Mouse (Mus musculus) hindbrain, embryonic 13.5 days (tissue): ENCODE measurements around the gene Vmn1r4. TPM values are rescaled to one million over a fixed set of nuclear protein-coding genes. Genes with fewer than 3 reads are reported as not detected.

Experiments
- ATAC-seq: fragments of 200-750 bp; cut with Nextera tagmentation; 2 replicates; pipeline ENCODE4 v1.8.0; 2017; ENCODE audit warnings: moderate TSS enrichment; ENCODE audit not compliant: low FRiP score
- H3K27ac ChIP-seq: fragments of 300-500 bp; sonication (generic); 2 replicates; pipeline ENCODE4 v1.5.1; 2015; ENCODE audit warnings: inconsistent platforms, mild to moderate bottlenecking, moderate library complexity
- H3K27me3 ChIP-seq: fragments of 300-500 bp; sonication (generic); 2 replicates; pipeline ENCODE4 v1.6.1; 2015; ENCODE audit warnings: mild to moderate bottlenecking, inconsistent platforms
- H3K36me3 ChIP-seq: fragments of 300-500 bp; sonication (generic); 2 replicates; pipeline ENCODE4 v1.6.1; 2015; ENCODE audit warnings: mild to moderate bottlenecking, inconsistent platforms
- H3K4me1 ChIP-seq: fragments of 300-500 bp; sonication (generic); replicated peaks from 2 replicates; pipeline ENCODE4 v1.6.1; 2015; ENCODE audit warnings: inconsistent platforms
- H3K4me2 ChIP-seq: fragments of 300-500 bp; sonication (generic); 2 replicates; pipeline ENCODE4 v1.6.1; 2015; ENCODE audit warnings: inconsistent platforms, mild to moderate bottlenecking, moderate library complexity
- H3K4me3 ChIP-seq: fragments of 300-500 bp; sonication (generic); 2 replicates; pipeline ENCODE4 v1.5.1; 2015; ENCODE audit warnings: mild to moderate bottlenecking, inconsistent platforms
- H3K9ac ChIP-seq: fragments of 300-500 bp; sonication (generic); 2 replicates; pipeline ENCODE4 v1.6.1; 2015; ENCODE audit warnings: mild to moderate bottlenecking, inconsistent platforms
- H3K9me3 ChIP-seq: fragments of 300-500 bp; sonication (generic); 2 replicates; pipeline ENCODE4 v1.6.1; 2016; ENCODE audit warnings: inconsistent platforms
- WGBS: fragments of 180-500 bp; shearing (Covaris S2); methylation state at CpG from one replicate; pipeline ENCODE4 v1.1.7; 2015; 5-methylcytosine and 5-hydroxymethylcytosine counted together
- polyA plus RNA-seq: library from polyadenylated mRNA; unstranded; fragments of >200 nt; fragmentation: Nextera tagmentation; extraction: Ambion mirVana; gene quantifications from 2 replicates; pipeline ENCODE4 v1.2.1, GENCODE M21; 2015

The Vmn1r4 gene
- polyA plus RNA-seq, 1 experiment from 2014 or later, result 0.44 TPM

DNA sequence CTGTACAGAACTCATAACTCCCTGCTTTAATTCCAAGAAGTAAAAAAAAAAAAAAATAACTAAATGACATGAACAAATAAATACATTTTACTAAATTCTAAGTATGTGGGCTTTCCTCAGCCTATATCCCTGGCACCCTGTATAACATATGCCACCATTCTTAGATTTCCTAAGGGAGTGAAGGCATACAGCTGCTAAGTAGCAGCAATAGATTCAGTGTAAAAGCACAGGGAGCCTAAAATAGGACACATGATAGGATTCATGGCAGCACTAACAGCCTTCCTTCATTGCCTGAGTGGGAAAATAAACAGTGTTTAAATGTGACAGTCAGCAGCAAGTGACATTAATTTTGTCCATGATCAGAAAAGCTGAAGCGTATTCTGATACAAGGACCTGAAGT, 19.5 kb upstream of the Vmn1r4 start:
- H3K36me3 ChIP-seq, result no peaks in the 10 kb centered on the region
- no peak overlapping the region for H3K4me2 ChIP-seq
- 84% methylated on average over 1 of the region's 1 CpGs for WGBS
- H3K4me1 ChIP-seq, result peaks cover 34% of the 10 kb centered on the region
- H3K4me3 ChIP-seq, result no peak overlapping the region
- peak overlapping the region; percentile 18; the same call in 1 of the 2 replicates for H3K27ac ChIP-seq
- no peak for ATAC-seq
- H3K9ac ChIP-seq, result no peak overlapping the region; the same call in 1 of the 2 replicates
- H3K9me3 ChIP-seq, result no peaks in the 10 kb centered on the region
- no peaks in the 10 kb centered on the region for H3K27me3 ChIP-seq

DNA sequence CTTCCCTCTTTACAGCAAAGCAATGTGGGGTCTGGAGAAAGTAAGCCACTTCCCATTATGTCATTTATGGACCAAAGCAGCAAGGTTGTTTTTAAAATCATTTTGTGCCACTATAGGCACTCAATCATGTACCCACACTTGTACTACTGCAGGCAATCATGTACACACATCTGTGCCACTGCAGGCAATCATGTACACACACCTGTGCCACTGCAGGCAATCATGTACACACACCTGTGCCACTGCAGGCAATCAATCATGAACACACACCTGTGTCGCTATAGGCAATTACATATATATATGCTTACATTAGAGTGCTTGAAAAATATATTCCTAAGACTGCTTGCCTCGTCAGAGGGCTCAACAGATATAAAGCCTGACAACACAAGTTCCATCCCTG, 18.8 kb upstream of the Vmn1r4 start:
- Histone ChIP-seq H3K4me1 (peaks cover 34% of the 10 kb centered on the region), H3K36me3 (no peaks in the 10 kb centered on the region), H3K27ac (0 out of 2 replicates have a peak overlapping the region, but pooled peaks have one; percentile 18), H3K9ac (no peak overlapping the region; the same call in 1 of the 2 replicates), H3K4me2 (no peak overlapping the region), H3K4me3 (no peak overlapping the region), H3K27me3 (no peaks in the 10 kb centered on the region), H3K9me3 (no peaks in the 10 kb centered on the region)
- WGBS, result 75% methylated on average over 2 of the region's 2 CpGs
- 0 out of 2 replicates have a peak, but pooled peaks have one; percentile 14 for ATAC-seq

DNA sequence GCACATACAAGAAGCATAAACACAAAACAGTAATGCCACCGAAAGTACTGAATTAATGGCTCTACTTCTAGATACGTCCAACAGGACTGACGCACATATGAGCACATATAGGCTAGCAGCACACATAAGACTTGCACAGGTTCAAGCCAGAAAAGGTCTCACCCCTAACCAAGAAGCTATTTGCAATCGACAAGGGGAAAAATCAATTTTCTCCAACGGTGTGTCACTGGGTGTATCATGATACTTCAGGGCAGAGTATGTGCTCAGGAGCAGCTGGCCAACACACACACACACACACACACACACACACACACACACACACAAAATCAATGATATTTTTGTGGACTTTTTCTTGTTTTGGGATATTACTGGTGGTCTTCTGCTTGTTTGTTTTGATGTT, 18.3 kb upstream of the Vmn1r4 start:
- H3K36me3 ChIP-seq, result no peaks in the 10 kb centered on the region
- no peaks in the 10 kb centered on the region for H3K27me3 ChIP-seq
- no peak for ATAC-seq
- H3K4me1 ChIP-seq, result peaks cover 34% of the 10 kb centered on the region
- no peak overlapping the region for H3K9ac ChIP-seq
- H3K4me3 ChIP-seq, result no peak overlapping the region
- no peaks in the 10 kb centered on the region for H3K9me3 ChIP-seq
- H3K27ac ChIP-seq, result no peak overlapping the region
- WGBS, result 83% methylated on average over 5 of the region's 5 CpGs
- H3K4me2 ChIP-seq, result no peak overlapping the region

DNA sequence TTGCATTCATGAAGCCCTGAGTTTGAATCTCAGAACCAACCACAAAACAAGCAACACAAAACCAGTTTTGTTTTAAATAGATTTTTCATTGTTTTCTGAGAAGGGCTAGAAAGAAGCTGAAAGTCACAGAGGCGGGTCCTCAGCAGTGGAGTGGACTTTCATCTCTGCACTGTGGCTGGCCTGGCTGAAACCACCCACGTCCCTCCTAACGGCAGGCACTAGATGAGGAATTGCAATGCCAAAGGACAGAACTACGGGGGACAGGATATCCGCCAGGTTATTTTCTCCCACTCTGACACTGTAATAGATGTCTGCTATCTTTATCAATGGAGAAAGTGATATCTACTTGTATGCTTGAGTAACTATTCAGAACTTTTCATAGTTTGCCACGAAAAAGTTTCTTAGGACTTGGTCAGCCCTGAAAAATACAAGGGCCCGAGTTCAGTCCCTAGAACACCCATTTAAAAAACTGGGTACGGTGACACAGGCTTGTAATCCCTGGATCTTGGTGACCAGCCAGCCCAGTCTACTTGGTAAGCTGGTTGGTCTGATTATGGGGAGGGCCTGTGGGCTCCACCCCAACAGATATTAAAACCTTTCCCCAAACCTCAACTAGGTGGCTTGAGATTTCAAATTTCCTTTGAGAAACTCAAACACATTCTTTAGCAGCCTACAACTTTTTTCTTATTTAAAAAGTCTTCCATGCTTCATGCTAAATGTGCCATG, 17.5 kb upstream of the Vmn1r4 start:
- Histone ChIP-seq H3K4me2 (no peak overlapping the region), H3K4me3 (no peak overlapping the region), H3K9ac (no peak overlapping the region), H3K4me1 (peaks cover 34% of the 10 kb centered on the region), H3K27ac (no peak overlapping the region), H3K27me3 (no peaks in the 10 kb centered on the region), H3K36me3 (no peaks in the 10 kb centered on the region), H3K9me3 (no peaks in the 10 kb centered on the region)
- ATAC-seq, result no peak
- WGBS, result 90% methylated on average over 8 of the region's 8 CpGs

DNA sequence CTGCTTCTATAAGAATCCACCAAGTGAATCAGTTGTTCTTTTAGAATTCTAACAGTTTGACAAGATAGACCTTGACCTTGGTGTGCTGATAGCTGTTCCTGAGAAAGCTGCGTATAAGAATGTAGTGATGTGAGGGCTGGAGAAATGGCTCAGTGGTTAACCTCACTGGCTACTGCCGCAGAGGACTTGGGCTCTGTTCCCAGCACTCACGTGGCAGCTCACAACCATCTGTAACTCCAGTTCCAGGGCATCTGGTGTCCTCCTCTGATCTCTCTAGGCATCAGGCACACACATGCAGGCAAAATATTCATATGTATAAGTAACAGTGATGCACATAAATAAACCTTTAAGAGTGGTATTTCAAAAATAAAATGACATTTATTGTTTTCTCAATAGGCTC, 15.8 kb upstream of the Vmn1r4 start:
- WGBS, result 94% methylated on average over 3 of the region's 3 CpGs
- no peak overlapping the region for H3K27ac ChIP-seq
- H3K9me3 ChIP-seq, result no peaks in the 10 kb centered on the region
- H3K27me3 ChIP-seq, result no peaks in the 10 kb centered on the region
- peaks cover 26% of the 10 kb centered on the region for H3K4me1 ChIP-seq
- H3K4me3 ChIP-seq, result no peak overlapping the region
- H3K4me2 ChIP-seq, result no peak overlapping the region
- H3K9ac ChIP-seq, result no peak overlapping the region
- H3K36me3 ChIP-seq, result no peaks in the 10 kb centered on the region
- no peak for ATAC-seq

DNA sequence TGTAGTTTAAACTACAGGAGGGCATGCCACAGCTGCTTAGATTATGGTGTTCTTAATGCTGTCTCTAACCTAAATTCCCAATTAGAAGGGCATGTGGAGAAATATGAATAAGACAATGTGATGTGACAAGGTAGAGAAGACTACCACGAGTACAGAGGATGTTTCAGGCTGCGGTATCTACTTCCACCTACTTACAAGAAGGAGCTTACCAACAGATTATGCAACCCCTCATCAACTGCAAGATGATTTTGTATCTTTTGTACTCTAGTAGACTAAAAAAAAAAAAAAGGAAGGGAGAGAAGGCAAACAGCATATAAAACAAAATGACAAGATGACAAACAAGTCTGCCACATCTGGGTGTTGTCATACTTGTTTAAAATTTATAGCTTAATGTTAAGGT, 15.4 kb upstream of the Vmn1r4 start:
- peaks cover 22% of the 10 kb centered on the region for H3K4me1 ChIP-seq
- H3K27me3 ChIP-seq, result no peaks in the 10 kb centered on the region
- no peak overlapping the region for H3K4me2 ChIP-seq
- no peaks in the 10 kb centered on the region for H3K9me3 ChIP-seq
- 92% methylated on average over 2 of the region's 2 CpGs for WGBS
- no peak for ATAC-seq
- no peak overlapping the region for H3K4me3 ChIP-seq
- H3K27ac ChIP-seq, result no peak overlapping the region
- no peak overlapping the region for H3K9ac ChIP-seq
- H3K36me3 ChIP-seq, result no peaks in the 10 kb centered on the region

DNA sequence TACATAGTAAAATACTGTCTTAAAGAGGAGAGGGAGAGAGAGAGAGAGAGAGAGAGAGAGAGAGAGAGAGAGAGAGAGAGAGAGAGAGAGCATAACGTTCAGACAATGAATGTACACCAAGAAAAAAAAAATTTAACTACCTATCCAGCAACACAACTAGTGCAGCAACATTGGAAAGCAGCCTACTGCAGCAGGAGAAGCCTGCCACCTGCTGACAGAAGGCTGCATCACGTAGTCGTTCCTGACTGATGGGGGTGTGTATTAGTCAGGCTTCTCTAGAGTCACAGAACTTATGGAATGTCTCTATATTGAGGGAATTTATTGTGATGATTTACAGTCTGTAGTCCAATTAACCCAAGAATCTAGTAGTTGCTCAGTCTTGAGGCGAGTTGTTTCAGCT, 14.9 kb upstream of the Vmn1r4 start:
- Histone ChIP-seq H3K4me3 (no peak overlapping the region), H3K4me2 (no peak overlapping the region), H3K27me3 (no peaks in the 10 kb centered on the region), H3K9ac (no peak overlapping the region), H3K9me3 (no peaks in the 10 kb centered on the region), H3K27ac (no peak overlapping the region), H3K36me3 (no peaks in the 10 kb centered on the region), H3K4me1 (peaks cover 18% of the 10 kb centered on the region)
- WGBS, result 15% methylated on average over 4 of the region's 4 CpGs
- no peak for ATAC-seq

DNA sequence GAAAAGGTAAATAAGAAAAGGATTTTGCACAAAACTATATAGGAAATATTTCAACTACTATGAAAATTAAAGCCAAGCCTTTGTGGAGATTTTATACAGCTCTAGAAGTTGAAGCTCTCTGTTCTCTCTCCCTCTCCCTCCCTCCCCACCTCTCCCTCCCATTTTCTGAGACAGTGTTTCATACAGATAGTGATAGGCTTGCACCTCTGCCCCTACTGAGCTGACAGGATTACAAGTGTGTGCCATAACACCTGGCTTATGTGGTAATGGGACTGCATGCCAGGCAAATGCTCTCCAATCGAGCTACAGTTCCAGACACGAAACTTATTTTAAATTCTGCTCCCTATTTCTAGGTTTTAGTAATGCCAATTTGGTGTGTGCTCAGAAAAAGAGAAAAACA, 12.9 kb upstream of the Vmn1r4 start:
- no peaks in the 10 kb centered on the region for H3K36me3 ChIP-seq
- no peak overlapping the region for H3K27ac ChIP-seq
- WGBS, result 89% methylated on average over 2 of the region's 2 CpGs
- no peak overlapping the region for H3K9ac ChIP-seq
- peaks cover 4% of the 10 kb centered on the region; the same call in 1 of the 2 replicates for H3K4me1 ChIP-seq
- no peak overlapping the region for H3K4me2 ChIP-seq
- ATAC-seq, result no peak
- H3K4me3 ChIP-seq, result no peak overlapping the region
- no peaks in the 10 kb centered on the region for H3K9me3 ChIP-seq
- H3K27me3 ChIP-seq, result no peaks in the 10 kb centered on the region

DNA sequence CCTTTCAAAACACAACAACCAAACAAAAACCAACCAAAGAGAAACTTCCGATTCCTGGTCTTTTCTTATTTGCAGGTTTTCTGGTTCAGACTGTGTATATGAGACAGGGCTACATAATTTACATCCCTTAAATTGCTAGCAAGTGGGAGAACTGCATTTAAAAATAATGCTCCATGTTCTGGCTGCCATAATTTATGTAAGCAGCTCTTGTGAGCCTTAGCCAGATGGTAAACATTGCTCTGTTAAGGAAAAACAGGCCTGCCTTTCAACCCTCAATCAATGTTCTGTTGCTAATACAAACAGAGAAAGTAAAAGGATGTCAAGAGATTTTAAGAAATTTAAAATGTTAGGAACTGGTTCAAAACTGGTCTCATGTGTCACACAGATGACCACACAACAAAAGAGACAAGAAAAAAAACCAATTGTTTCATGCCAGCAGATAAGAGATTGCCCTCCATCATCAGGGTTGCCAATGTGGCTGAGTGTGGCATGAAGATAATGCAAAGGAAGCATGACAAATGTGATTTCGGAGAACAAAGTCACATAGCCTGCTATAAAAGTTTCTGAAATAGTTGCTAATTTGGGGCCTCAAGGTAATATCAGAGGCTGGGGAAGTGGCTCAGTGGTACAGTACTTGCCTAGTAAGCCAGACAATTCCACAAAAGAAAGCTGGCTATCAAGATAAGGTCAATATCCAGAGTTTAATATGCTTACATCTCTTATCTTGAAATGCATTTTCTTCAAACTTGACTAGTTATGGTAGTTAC, 10.5 kb upstream of the Vmn1r4 start:
- no peak overlapping the region for H3K27ac ChIP-seq
- 84% methylated on average over 2 of the region's 2 CpGs for WGBS

DNA sequence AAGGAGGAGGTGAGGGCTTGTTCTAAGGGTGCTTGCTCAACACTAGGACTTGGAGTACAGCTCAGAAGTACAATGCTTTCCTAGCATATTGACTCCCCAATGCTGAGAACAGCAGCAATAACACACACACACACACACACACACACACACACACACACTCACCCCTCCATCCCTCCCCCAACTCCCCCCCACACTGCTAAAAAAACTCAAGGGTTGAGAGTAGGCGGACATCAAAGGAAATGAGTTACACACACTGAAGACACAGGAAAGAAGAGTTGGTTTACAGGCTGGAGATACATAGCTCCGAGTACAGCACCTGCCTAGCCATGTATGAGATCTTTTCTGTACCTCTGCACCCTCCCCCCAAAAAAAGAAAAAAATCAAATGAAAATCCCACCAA, 7.5 kb upstream of the Vmn1r4 start:
- 80% methylated on average over 2 of the region's 2 CpGs for WGBS
- no peak for ATAC-seq

More for the DNA sequence above, 10.5 kb upstream of the Vmn1r4 start:
- Histone ChIP-seq H3K4me3 (no peak overlapping the region), H3K4me2 (no peak overlapping the region), H3K27me3 (no peaks in the 10 kb centered on the region), H3K9me3 (no peaks in the 10 kb centered on the region), H3K36me3 (no peaks in the 10 kb centered on the region), H3K4me1 (no peaks in the 10 kb centered on the region), H3K9ac (no peak overlapping the region)
- no peak for ATAC-seq

DNA sequence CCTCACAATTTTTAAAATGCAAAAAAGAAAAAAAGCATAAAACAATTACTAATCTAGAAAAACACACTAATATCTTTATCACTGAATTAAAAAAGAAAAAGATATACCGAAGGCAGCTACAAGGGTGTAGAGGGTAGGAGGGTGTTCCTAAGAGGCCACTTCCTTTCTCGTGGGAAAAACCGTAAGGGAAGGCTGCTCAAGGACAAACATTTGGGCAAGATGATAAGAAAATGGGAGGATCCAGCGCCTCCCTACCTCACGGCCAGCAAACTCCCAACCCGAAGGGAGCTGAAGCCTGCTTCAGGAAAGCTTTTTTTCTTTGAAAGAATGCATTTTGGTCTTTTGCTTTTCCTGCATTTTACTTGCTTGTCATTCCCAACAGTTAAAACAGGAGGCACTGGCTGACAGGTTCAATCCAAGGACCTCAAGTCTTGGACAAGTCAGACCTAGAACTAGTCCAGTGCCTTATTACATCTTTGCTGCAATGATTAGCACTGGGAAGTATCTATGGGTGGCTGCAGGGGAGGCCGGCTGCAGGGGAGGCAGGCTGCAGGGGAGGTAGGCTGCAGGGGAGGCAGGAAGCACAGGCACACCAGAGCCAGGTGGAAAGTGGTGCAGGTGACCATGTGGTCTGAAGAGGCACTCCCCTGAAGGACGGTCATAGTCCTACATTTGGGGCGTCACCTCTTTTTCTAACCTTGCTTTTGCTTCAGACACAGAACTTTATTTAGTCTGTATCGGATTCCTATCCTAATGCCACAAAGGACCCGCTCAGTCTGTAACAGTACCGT, 6.0 kb upstream of the Vmn1r4 start:
- H3K4me3 ChIP-seq, result no peak overlapping the region
- no peak for ATAC-seq
- no peaks in the 10 kb centered on the region for H3K36me3 ChIP-seq
- H3K27me3 ChIP-seq, result no peaks in the 10 kb centered on the region
- H3K9me3 ChIP-seq, result no peaks in the 10 kb centered on the region
- no peak overlapping the region for H3K9ac ChIP-seq
- no peak overlapping the region for H3K4me2 ChIP-seq
- peaks cover 9% of the 10 kb centered on the region for H3K4me1 ChIP-seq
- H3K27ac ChIP-seq, result no peak overlapping the region
- 80% methylated on average over 12 of the region's 12 CpGs for WGBS

More for the DNA sequence above, 7.5 kb upstream of the Vmn1r4 start:
- H3K4me1 ChIP-seq, result no peaks in the 10 kb centered on the region
- H3K9me3 ChIP-seq, result no peaks in the 10 kb centered on the region
- H3K27me3 ChIP-seq, result no peaks in the 10 kb centered on the region
- no peak overlapping the region for H3K4me2 ChIP-seq
- H3K36me3 ChIP-seq, result no peaks in the 10 kb centered on the region
- no peak overlapping the region for H3K27ac ChIP-seq
- H3K9ac ChIP-seq, result no peak overlapping the region
- H3K4me3 ChIP-seq, result no peak overlapping the region

DNA sequence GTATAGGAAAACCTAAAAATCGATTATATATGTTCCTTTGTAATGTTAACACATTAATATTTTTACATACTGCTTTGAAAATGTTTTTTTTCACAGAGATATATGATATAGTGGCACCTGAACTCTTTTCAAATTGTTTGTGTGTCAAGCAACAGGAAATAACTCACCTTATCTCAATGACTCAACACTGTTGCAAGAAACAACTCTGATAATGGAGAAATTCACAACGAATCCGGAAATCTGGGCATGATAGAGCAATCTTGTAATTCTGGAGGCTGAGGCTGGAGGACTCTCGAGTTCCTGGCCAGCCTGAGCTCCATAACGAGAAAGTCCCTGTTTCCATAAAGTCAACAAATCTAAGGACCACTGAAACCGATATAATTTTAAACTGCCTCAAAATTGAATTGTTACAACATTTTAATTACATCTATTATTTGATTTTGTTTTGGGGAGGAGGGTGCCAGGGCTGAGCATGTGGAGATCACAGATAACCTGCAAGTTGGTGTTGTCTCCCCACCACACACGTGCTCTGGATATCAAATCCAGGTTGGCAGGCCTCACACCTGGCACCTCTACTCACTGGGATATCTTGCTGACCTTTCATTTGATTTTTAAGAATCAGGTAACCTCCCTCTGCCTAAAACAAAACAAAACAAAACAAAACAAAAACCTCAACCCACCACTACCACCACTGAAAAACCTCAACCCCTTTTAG, 4.3 kb upstream of the Vmn1r4 start:
- Histone ChIP-seq H3K4me2 (no peak overlapping the region), H3K9me3 (no peaks in the 10 kb centered on the region), H3K4me1 (peaks cover 10% of the 10 kb centered on the region), H3K27ac (no peak overlapping the region), H3K4me3 (no peak overlapping the region), H3K9ac (no peak overlapping the region), H3K27me3 (no peaks in the 10 kb centered on the region), H3K36me3 (no peaks in the 10 kb centered on the region)
- WGBS, result 91% methylated on average over 7 of the region's 7 CpGs
- no peak for ATAC-seq
